Mouse (Mus musculus) kidney, adult 2 months (tissue): ENCODE results near the gene Pemt. TPM values are rescaled to one million over a fixed set of nuclear protein-coding genes. Genes with fewer than 3 reads are reported as not detected.
A peak's percentile ranks its signal among the peaks of the same experiment; 100 is the strongest.

ENCODE experiments used
- DNase-seq: peaks from one replicate; pipeline ENCODE4 v3.0.0; 2021
- H3K27ac ChIP-seq: fragments of 200-500 bp; 2 replicates; pipeline ENCODE4 v1.5.1; 2012; ENCODE audit warnings: low read depth, low read length, control low read depth, inconsistent platforms; ENCODE audit not compliant: insufficient read depth
- H3K27me3 ChIP-seq: fragments of 200-500 bp; replicated peaks from 2 replicates; pipeline ENCODE4 v1.6.1; 2012; ENCODE audit warnings: mild to moderate bottlenecking, moderate library complexity, low read length, inconsistent platforms; ENCODE audit not compliant: control insufficient read depth, insufficient read depth
- H3K36me3 ChIP-seq: fragments of 200-500 bp; 2 replicates; pipeline ENCODE4 v1.6.1; 2012; ENCODE audit warnings: mild to moderate bottlenecking, moderate library complexity, low read length, inconsistent platforms; ENCODE audit not compliant: control insufficient read depth, insufficient read depth
- H3K4me1 ChIP-seq: fragments of 200-500 bp; 2 replicates; pipeline ENCODE4 v1.6.1; 2011; ENCODE audit warnings: low read length; ENCODE audit not compliant: control insufficient read depth, insufficient read depth
- H3K4me3 ChIP-seq: fragments of 200-500 bp; 2 replicates; pipeline ENCODE4 v1.5.1; 2011; ENCODE audit warnings: mild to moderate bottlenecking, low read depth, low read length, control low read depth; ENCODE audit not compliant: insufficient read depth
- CTCF ChIP-seq: fragments of 200-500 bp; conservative IDR thresholded peaks from 2 replicates; pipeline ENCODE4 v1.5.1; 2011; ENCODE audit warnings: low read depth, mild to moderate bottlenecking, control low read depth, low read length, moderate library complexity, mixed read lengths; ENCODE audit not compliant: insufficient read depth, insufficient read length
- POLR2A ChIP-seq: fragments of 200-500 bp; IDR thresholded peaks from one replicate; pipeline ENCODE4 v1.6.1; 2011; ENCODE audit warnings: low read depth, low read length, control low read depth
- WGBS: fragments of 180-500 bp; shearing (Covaris S2); methylation state at CpG from one replicate; pipeline ENCODE4 v1.1.7; 2018; 5-methylcytosine and 5-hydroxymethylcytosine counted together
- polyA plus RNA-seq: library from polyadenylated mRNA; depleted of rRNA; stranded (reverse); fragments of >200 nt; gene quantifications from 2 replicates; pipeline ENCODE4 v1.2.3, GENCODE M21; 2012

Gene Pemt
- polyA plus RNA-seq, 1 experiment, result 7.1 TPM

- H3K27ac ChIP-seq, result no peak overlapping the region
- WGBS, result 14% methylated on average over 34 of the region's 34 CpGs
- no peaks in the 10 kb centered on the region for H3K27me3 ChIP-seq
- no peaks in the 10 kb centered on the region for H3K4me1 ChIP-seq
- peak; percentile 18 for DNase-seq
- H3K36me3 ChIP-seq, result no peaks in the 10 kb centered on the region
- H3K4me3 ChIP-seq, result peak overlapping the region; percentile 56
- TF ChIP-seq POLR2A, result no peak
- TF ChIP-seq CTCF, result no peak
Measured at GRCm38 (mm10) chr11:59963364-59964162, 82.7 kb downstream of the Pemt start.

- Histone ChIP-seq H3K27me3 (no peaks in the 10 kb centered on the region), H3K27ac (no peak overlapping the region), H3K36me3 (no peaks in the 10 kb centered on the region), H3K4me3 (no peak overlapping the region), H3K4me1 (no peaks in the 10 kb centered on the region)
- WGBS, result 88% methylated on average over 3 of the region's 3 CpGs
- TF ChIP-seq POLR2A (no peak), CTCF (no peak)
- no peak for DNase-seq
Measured at GRCm38 (mm10) chr11:59962590-59962989, 83.7 kb downstream of the Pemt start.

- DNase-seq, result peak; percentile 25
- no peaks in the 10 kb centered on the region for H3K4me1 ChIP-seq
- no peak overlapping the region for H3K4me3 ChIP-seq
- no peaks in the 10 kb centered on the region for H3K36me3 ChIP-seq
- TF ChIP-seq CTCF, result no peak
- TF ChIP-seq POLR2A, result no peak
- H3K27me3 ChIP-seq, result no peaks in the 10 kb centered on the region
- H3K27ac ChIP-seq, result peak overlapping the region; percentile 61
- WGBS, result 83% methylated on average over 9 of the region's 9 CpGs
Measured at GRCm38 (mm10) chr11:59961338-59961875, 84.9 kb downstream of the Pemt start.

GRCm38 (mm10) chr11:59960476-59961337 is 85.6 kb downstream of the Pemt start:
- peak overlapping the region; percentile 61 for H3K27ac ChIP-seq
- TF ChIP-seq CTCF (no peak), POLR2A (no peak)
- WGBS, result 80% methylated on average over 20 of the region's 20 CpGs
- no peak overlapping the region for H3K4me3 ChIP-seq
- peak; percentile 23 for DNase-seq
- H3K27me3 ChIP-seq, result no peaks in the 10 kb centered on the region
- H3K4me1 ChIP-seq, result no peaks in the 10 kb centered on the region
- H3K36me3 ChIP-seq, result no peaks in the 10 kb centered on the region

GRCm38 (mm10) chr11:59959453-59959852 is 86.8 kb downstream of the Pemt start:
- TF ChIP-seq POLR2A, result no peak
- no peak for TF ChIP-seq CTCF
- no peaks in the 10 kb centered on the region for H3K36me3 ChIP-seq
- DNase-seq, result no peak
- no peak overlapping the region for H3K4me3 ChIP-seq
- no peaks in the 10 kb centered on the region for H3K4me1 ChIP-seq
- no peak overlapping the region for H3K27ac ChIP-seq
- WGBS, result 65% methylated on average over 4 of the region's 4 CpGs
- H3K27me3 ChIP-seq, result no peaks in the 10 kb centered on the region

GRCm38 (mm10) chr11:59956749-59957148 is 89.5 kb downstream of the Pemt start:
- H3K27me3 ChIP-seq, result no peaks in the 10 kb centered on the region
- no peak overlapping the region for H3K4me3 ChIP-seq
- WGBS, result 78% methylated on average over 6 of the region's 6 CpGs
- no peak overlapping the region for H3K27ac ChIP-seq
- H3K4me1 ChIP-seq, result no peaks in the 10 kb centered on the region
- TF ChIP-seq POLR2A, result no peak
- no peak for TF ChIP-seq CTCF
- DNase-seq, result no peak
- no peaks in the 10 kb centered on the region for H3K36me3 ChIP-seq

- Histone ChIP-seq H3K4me3 (no peak overlapping the region), H3K4me1 (peaks cover 5% of the 10 kb centered on the region; the same call in 1 of the 2 replicates), H3K27ac (no peak overlapping the region), H3K36me3 (no peaks in the 10 kb centered on the region), H3K27me3 (no peaks in the 10 kb centered on the region)
- DNase-seq, result no peak
- WGBS, result 78% methylated on average over 14 of the region's 14 CpGs
- no peak for TF ChIP-seq POLR2A
- no peak for TF ChIP-seq CTCF
Measured at GRCm38 (mm10) chr11:59952892-59953291, 93.4 kb downstream of the Pemt start.
